Mouse (Mus musculus): ENCODE results near the gene St5.

GRCm38 (mm10) chr7:109628935-109629609, 74.3 kb downstream of the St5 start:
- no peak for TF ChIP-seq CTCF (conservative IDR thresholded peaks at IDR 0.05; ENCODE audit: insufficient read depth, insufficient read length, low read depth, low read length)
- no peak for TF ChIP-seq POLR2A (IDR thresholded peaks at IDR 0.05; ENCODE audit: low read depth, low read length)

Data from kidney, adult 2 months (tissue).